Mouse (Mus musculus) olfactory bulb, adult 2 months (tissue): ENCODE measurements around the gene Ldb3. TPM values are rescaled to one million over a fixed set of nuclear protein-coding genes. Genes with fewer than 3 reads are reported as not detected.

Experiments used
- H3K27ac ChIP-seq: fragments of 200-500 bp; 2 replicates; pipeline ENCODE4 v1.5.1; 2012; ENCODE audit warnings: low read depth, low read length; ENCODE audit not compliant: insufficient read depth
- H3K4me1 ChIP-seq: fragments of 200-500 bp; 2 replicates; pipeline ENCODE4 v1.6.1; 2012; ENCODE audit warnings: low read length; ENCODE audit not compliant: control insufficient read depth, insufficient read depth
- H3K4me3 ChIP-seq: fragments of 200-500 bp; 2 replicates; pipeline ENCODE4 v1.5.1; 2012; ENCODE audit warnings: mild to moderate bottlenecking, low read depth, low read length, moderate library complexity; ENCODE audit not compliant: insufficient read depth
- CTCF ChIP-seq: fragments of 200-500 bp; IDR thresholded peaks from 2 replicates; pipeline ENCODE4 v1.5.1; 2012; ENCODE audit warnings: low read depth, mild to moderate bottlenecking, low read length, moderate library complexity; ENCODE audit not compliant: insufficient read depth
- POLR2A ChIP-seq: fragments of 200-500 bp; IDR thresholded peaks from 2 replicates; pipeline ENCODE4 v1.6.1; 2012; ENCODE audit warnings: mild to moderate bottlenecking, low read depth, low read length, moderate library complexity; ENCODE audit not compliant: insufficient read depth
- WGBS: fragments of 180-500 bp; shearing (Covaris S2); methylation state at CpG from one replicate; pipeline ENCODE4 v1.1.7; 2018; 5-methylcytosine and 5-hydroxymethylcytosine counted together
- polyA plus RNA-seq: library from polyadenylated mRNA; stranded (reverse); fragments of >200 nt; gene quantifications from 2 replicates; pipeline ENCODE4 v1.2.4, GENCODE M21; 2012; ENCODE audit warnings: low replicate concordance; ENCODE audit not compliant: missing spikeins, insufficient read depth, insufficient read length

Gene Ldb3
- not detected in 2 replicates for polyA plus RNA-seq

DNA sequence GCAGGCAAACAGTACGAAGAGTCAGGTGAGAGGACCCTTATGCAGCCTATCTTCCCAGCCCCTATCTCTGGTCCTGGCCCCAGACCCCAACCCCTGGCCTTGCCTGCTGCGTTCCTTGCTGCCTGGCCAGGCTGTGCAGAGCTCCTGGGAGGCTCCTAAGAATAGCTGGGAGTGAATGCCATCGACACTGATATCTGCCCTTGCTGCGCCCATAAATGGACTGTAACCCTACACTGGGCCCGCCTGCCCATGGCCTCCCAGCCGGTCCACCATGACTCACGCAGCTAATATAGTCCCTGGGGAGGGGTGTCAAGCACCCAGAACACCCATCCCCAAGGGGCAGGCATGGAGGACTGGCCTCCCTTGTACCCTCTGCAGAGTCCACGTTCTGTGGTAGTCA is at the start of gene Ldb3:
Gene Ldb3, minus strand, starts transcription at position 185 of the 400 bp plus-strand sequence.
- no peak within 1 kb of the TSS for H3K4me3 ChIP-seq
- no peak within 1 kb of the TSS for H3K27ac ChIP-seq
- no peak for TF ChIP-seq POLR2A
- no peak for TF ChIP-seq CTCF
- no peaks in the 10 kb centered on the region for H3K4me1 ChIP-seq
- 90% methylated on average over 8 of the region's 8 CpGs for WGBS

DNA sequence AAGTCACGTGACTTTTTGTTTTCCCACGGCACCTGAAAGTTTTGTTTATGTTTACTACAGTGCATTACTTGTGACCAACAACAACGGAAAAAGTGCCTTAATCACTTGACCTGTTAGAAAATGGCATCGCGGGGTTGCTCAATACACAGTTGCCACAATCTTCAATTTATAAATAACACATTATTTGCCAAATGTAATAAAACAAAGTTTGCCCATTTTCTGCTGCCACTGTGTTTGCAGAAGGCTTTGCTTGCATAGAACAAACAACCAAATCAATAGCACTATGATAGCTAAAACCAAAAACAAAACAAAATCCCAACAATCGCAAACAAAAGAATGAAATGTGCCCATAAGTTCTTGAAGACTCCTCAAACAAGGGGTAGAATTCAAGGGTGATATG is 47.2 kb upstream of the Ldb3 start:
- WGBS: 92% methylated on average over 6 of the region's 6 CpGs
- no peak for TF ChIP-seq POLR2A
- no peak for TF ChIP-seq CTCF

DNA sequence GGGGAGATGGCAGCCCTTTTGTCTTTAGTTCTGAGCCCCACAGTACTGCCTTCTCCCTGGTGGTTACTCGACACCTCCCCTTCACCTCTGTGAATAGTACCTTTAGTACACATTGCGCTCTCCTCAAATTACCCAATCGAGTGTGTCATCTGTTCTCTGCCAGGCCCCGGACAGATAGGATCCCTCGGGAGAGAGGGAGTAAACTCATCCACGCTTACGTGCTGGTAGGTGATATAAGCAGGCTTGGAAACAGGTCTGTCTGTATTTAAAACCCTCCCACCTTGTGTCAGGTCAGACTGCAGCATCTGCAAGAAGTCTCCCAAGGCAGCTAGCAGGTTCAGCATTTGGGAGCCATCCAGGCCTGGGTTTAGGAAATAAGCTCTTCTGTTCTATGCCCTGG is 46.7 kb upstream of the Ldb3 start:
- Histone ChIP-seq H3K27ac (no peak overlapping the region), H3K4me3 (no peak overlapping the region), H3K4me1 (no peaks in the 10 kb centered on the region)
- WGBS: 66% methylated on average over 7 of the region's 7 CpGs
- TF ChIP-seq CTCF (no peak), POLR2A (no peak)

More for the DNA sequence above, 47.2 kb upstream of the Ldb3 start:
- Histone ChIP-seq H3K4me1 (no peaks in the 10 kb centered on the region), H3K27ac (no peak overlapping the region), H3K4me3 (no peak overlapping the region)

DNA sequence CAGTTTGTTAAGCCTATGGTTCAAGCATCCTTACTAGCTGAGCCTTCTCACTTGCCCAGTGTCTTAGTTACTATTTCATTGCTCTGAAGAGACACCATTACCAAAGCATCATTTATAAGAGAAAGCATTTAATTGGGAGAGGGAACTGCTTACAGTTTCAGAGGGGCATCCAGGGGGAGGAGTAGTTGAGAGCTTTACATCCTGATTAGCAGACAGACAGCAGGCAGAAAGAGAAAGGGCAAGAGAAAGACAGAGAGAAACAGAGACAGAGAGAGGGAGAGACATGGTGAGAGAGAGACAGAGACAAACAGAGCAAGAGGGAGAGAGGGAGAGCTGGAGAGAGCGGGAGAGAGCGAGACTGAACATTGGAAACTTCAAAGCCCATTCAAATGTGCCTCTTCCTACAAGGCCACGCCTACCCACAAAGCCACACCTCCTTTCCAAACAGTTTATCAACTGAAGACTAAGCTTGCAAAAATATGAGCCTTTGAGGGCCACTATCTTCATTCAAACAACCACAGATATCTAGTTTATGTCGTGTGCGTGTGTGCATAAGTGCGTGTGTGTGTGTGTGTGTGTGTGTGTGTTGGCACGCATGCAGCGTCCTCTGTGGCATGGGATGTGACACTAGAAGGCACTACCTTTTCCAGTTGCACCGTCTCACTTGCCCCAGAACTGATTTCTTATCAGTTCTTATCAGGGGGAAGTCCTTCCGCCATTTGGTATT is 44.4 kb upstream of the Ldb3 start:
- H3K27ac ChIP-seq: no peak overlapping the region
- no peak overlapping the region for H3K4me3 ChIP-seq
- H3K4me1 ChIP-seq: no peaks in the 10 kb centered on the region
- WGBS: 87% methylated on average over 10 of the region's 10 CpGs
- TF ChIP-seq POLR2A (no peak), CTCF (no peak)

DNA sequence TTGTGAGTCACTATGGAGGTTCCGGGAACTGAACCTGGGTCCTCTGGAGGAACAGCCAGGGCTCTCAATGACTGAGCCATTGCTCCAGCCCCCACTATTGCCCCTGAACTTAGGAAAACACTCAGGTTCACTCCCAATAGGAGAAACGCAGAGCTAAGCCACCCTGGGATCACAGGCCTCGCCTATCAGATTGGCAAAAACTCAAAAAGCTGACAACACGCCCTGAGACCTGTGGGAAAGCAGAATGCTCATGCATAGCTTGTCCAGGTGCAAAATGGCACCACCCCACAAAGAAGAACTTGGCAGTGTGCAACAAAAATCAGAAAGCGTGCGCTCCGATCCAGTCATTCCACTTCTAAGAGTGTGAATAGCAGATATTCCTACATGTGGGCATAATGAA is 38.3 kb upstream of the Ldb3 start:
- WGBS: 96% methylated on average over 7 of the region's 7 CpGs
- TF ChIP-seq CTCF: no peak
- no peak for TF ChIP-seq POLR2A
- no peaks in the 10 kb centered on the region for H3K4me1 ChIP-seq
- H3K4me3 ChIP-seq: no peak overlapping the region
- H3K27ac ChIP-seq: no peak overlapping the region

DNA sequence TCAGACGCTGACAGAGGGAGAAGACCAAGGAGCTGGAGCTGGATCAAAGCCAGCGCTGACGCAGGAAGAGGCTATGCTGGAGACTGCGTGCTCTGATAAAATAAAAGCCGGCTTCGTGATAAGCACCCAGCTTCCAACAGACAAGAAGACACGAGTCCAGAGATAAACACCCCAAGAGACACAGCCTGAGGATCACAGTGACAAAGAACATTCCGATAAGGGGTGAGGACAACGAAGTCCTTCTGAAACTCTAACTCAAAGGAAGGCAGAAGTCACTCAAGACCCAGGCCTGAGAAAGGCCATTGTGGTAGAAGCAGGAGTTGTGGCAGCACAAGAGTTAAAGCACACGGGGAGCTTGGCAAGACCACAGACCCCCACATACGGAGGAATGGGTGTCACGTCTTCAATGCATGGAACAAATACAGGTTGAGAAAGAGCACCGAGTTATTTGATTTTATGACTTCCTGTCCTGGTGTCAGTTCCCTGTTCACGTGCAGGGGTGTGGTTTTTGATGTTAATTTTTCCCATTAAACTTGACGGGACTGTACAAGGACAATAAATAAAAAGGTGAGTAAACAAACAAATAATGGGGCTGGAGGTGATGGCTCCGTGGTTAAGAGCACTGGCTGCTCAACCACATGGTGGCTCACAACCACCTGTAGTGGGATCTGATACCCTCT is 35.2 kb upstream of the Ldb3 start:
- WGBS: 80% methylated on average over 16 of the region's 16 CpGs
- Histone ChIP-seq H3K27ac (no peak overlapping the region), H3K4me1 (no peaks in the 10 kb centered on the region), H3K4me3 (no peak overlapping the region)
- no peak for TF ChIP-seq CTCF
- TF ChIP-seq POLR2A: no peak

DNA sequence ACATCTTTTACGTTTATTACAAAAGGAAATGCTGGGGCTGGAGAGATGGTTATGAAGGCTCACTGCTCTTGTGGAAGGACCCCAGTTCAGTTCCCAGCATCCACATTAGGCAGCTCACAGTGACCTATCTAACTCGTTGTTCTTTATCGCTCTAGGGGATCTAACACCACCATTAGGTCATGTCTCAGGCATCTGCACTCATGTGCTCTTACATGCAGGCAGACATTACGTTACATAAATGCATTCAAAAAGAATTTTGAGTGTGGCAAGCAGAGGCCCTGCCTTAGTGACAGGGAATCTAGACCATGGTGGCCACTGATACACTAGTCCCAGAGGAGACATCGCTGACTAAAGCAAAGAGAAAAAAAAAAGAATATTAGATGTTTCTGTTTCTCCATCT is 34.6 kb upstream of the Ldb3 start:
- H3K27ac ChIP-seq: no peak overlapping the region
- H3K4me3 ChIP-seq: no peak overlapping the region
- TF ChIP-seq CTCF (no peak), POLR2A (no peak)
- no peaks in the 10 kb centered on the region for H3K4me1 ChIP-seq
- WGBS: 91% methylated on average over 5 of the region's 5 CpGs

DNA sequence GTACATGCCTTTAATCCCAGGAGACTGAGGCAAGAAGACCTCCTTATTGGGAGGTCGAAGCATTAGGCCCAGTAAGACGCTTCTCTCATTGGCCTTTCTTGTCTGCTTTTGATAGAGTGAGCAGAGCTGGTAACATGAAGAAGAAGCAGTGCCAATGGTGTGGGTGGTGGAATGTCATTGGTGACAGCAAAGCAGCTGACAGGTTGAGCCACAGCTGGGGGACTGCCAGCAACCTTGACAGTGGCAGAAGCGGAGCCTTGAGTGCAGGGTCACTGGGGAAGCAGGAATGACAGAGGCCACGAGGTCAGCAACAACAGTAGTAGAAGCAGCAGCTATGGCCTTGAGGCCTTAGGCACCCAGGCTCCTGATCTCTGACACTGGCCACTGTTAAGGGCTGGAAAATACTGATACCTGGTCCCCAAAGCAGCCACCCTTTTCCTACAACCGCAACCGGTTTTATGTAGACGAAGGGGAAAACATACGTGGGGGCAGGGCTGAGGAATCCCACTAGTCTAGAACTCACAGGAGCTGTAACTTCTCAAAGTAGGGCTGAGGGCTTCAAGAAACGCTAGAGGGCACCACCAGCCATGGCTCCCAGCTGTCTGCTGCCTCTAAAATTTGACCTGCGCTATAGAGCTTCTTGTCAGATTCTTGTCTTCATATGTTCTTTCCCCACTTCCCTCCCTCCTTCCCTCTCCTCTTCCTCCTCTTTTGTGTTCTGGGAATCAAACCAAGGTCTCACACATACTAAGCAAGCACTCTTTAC is 32.3 kb upstream of the Ldb3 start:
- WGBS: 62% methylated on average over 10 of the region's 10 CpGs
- TF ChIP-seq POLR2A: no peak
- TF ChIP-seq CTCF: no peak
- Histone ChIP-seq H3K4me3 (no peak overlapping the region), H3K27ac (no peak overlapping the region), H3K4me1 (peaks cover 3% of the 10 kb centered on the region)

DNA sequence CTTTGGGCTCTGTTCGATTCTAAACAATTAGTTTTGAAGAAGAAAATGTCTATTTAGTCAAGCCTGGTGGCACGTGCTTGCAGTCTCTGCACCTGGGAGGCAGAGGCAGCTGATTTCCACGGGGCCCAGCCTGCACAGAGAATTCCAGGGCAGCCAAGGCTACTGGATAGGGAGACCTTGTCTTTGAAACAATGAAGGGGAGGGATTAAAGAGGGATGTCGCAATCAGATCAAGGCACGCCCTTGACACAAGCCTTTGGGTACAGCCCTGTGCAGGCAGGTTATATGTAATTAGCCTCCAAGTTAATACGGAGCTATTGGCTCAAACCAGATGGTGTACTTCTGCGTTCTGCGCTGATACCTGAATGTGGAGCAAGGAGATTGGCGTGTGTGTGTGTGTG is 30.3 kb upstream of the Ldb3 start:
- H3K27ac ChIP-seq: no peak overlapping the region
- TF ChIP-seq CTCF: no peak
- no peak overlapping the region for H3K4me3 ChIP-seq
- H3K4me1 ChIP-seq: peaks cover 8% of the 10 kb centered on the region
- WGBS: 45% methylated on average over 9 of the region's 9 CpGs
